Mouse (Mus musculus) olfactory bulb, adult 2 months (tissue): ENCODE data around the gene Vps26c. TPM values are rescaled to one million over a fixed set of nuclear protein-coding genes. Genes with fewer than 3 reads are reported as not detected.
"Not testable (repeated sequence)": the region's sequence is repeated elsewhere in the genome, so short reads cannot be mapped to it uniquely, and the experiment has no call there.

ENCODE experiments used
- H3K27ac ChIP-seq: fragments of 200-500 bp; 2 replicates; pipeline ENCODE4 v1.5.1; 2012; ENCODE audit warnings: low read depth, low read length; ENCODE audit not compliant: insufficient read depth
- H3K4me1 ChIP-seq: fragments of 200-500 bp; 2 replicates; pipeline ENCODE4 v1.6.1; 2012; ENCODE audit warnings: low read length; ENCODE audit not compliant: control insufficient read depth, insufficient read depth
- H3K4me3 ChIP-seq: fragments of 200-500 bp; 2 replicates; pipeline ENCODE4 v1.5.1; 2012; ENCODE audit warnings: mild to moderate bottlenecking, low read depth, low read length, moderate library complexity; ENCODE audit not compliant: insufficient read depth
- CTCF ChIP-seq: fragments of 200-500 bp; IDR thresholded peaks from 2 replicates; pipeline ENCODE4 v1.5.1; 2012; ENCODE audit warnings: low read depth, mild to moderate bottlenecking, low read length, moderate library complexity; ENCODE audit not compliant: insufficient read depth
- POLR2A ChIP-seq: fragments of 200-500 bp; IDR thresholded peaks from 2 replicates; pipeline ENCODE4 v1.6.1; 2012; ENCODE audit warnings: mild to moderate bottlenecking, low read depth, low read length, moderate library complexity; ENCODE audit not compliant: insufficient read depth
- WGBS: fragments of 180-500 bp; shearing (Covaris S2); methylation state at CpG from one replicate; pipeline ENCODE4 v1.1.7; 2018; 5-methylcytosine and 5-hydroxymethylcytosine counted together
- polyA plus RNA-seq: library from polyadenylated mRNA; stranded (reverse); fragments of >200 nt; gene quantifications from 2 replicates; pipeline ENCODE4 v1.2.4, GENCODE M21; 2012; ENCODE audit warnings: low replicate concordance; ENCODE audit not compliant: missing spikeins, insufficient read depth, insufficient read length

The Vps26c gene
- polyA plus RNA-seq, 1 experiment, result not detected

DNA sequence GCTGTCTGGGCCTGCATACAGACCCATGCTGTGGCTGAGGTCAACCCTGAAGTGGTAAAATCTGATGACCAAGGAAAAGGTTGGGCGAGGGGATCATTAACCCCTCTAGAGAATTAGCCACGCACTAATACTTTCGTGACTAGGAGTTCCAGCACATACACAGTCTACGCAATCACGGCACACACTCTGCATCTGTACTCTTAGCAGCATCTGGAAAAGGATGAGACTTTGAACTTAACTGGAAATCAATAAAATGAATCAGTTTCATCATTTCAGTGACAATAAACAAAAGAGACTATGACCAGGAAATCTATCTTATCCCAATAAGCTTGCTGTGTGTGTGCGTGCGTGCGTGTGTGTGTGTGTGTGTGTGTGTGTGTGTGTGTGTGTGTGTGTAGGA, 17.9 kb downstream of the Vps26c start:
- Histone ChIP-seq H3K27ac (no peak overlapping the region), H3K4me3 (no peak overlapping the region), H3K4me1 (no peaks in the 10 kb centered on the region)
- TF ChIP-seq POLR2A, result no peak
- TF ChIP-seq CTCF, result no peak
- 96% methylated on average over 8 of the region's 8 CpGs for WGBS

DNA sequence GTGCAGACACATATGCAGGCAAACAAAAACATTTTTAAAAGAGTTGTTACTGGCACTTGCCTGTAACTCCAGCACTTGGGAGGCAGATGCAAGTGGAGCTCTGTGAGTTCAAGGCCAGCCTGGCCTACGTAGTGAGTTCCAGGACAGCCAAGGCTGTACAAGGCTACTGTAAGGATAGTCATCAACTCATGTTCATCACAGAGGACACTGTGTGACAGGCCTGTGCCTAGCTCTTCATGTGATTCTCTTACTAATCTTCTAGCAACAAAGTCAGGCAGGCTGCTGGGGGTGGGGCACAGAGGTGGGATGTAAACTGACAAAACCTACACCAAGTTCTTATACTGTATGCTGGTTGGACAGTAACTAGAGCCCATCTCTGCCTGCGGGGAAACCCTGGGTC, 19.6 kb downstream of the Vps26c start:
- Histone ChIP-seq H3K4me3 (no peak overlapping the region), H3K27ac (no peak overlapping the region), H3K4me1 (no peaks in the 10 kb centered on the region)
- TF ChIP-seq CTCF (no peak), POLR2A (no peak)
- WGBS, result 99% methylated on average over 2 of the region's 2 CpGs

DNA sequence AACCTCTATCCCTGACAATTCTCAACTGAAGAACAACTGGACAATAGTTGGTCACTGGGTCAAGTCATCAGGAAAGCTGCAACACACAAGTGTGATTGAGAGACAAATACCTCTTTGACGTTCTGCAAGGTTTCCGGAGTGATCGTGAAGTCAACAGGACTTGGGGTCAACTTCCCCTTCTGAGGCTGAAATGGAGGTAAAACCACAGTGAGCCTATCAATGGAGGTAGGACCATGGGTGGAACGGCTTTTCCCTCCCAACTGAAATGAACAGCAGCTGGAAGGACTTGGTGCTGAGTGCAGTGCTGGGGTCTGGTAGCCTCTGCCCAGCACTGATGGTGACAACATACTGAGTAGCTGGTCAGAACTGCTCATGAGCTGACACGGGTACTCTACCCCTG, 22.4 kb downstream of the Vps26c start:
- WGBS, result 91% methylated on average over 5 of the region's 5 CpGs
- Histone ChIP-seq H3K4me1 (no peaks in the 10 kb centered on the region), H3K27ac (no peak overlapping the region), H3K4me3 (no peak overlapping the region)
- TF ChIP-seq CTCF, result no peak
- TF ChIP-seq POLR2A, result no peak

DNA sequence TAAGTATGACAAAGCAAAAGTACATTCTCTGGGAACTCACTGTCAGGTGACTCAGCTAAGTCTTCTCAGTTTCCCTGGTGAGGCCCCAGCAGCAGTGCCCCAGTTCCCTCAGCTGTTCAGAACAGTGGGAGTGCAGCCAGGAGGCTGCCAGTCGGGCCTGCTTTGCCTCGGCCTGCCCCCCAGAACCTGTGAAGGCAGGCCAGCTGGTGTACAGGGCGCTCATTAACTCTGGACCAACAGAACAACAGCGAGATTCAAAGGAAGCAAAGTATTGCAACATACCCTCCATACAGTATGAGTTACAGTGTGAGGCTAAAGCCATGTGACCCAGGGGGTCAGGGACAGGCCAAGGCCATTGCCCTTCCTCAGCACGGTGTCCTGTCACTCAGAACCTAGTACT, 28.7 kb downstream of the Vps26c start:
- peak overlapping the region; percentile 5; the same call in 1 of the 2 replicates for H3K27ac ChIP-seq
- H3K4me3 ChIP-seq, result no peak overlapping the region
- peaks cover 8% of the 10 kb centered on the region for H3K4me1 ChIP-seq
- TF ChIP-seq CTCF, result no peak
- TF ChIP-seq POLR2A, result no peak
- WGBS, result 15% methylated on average over 5 of the region's 5 CpGs

DNA sequence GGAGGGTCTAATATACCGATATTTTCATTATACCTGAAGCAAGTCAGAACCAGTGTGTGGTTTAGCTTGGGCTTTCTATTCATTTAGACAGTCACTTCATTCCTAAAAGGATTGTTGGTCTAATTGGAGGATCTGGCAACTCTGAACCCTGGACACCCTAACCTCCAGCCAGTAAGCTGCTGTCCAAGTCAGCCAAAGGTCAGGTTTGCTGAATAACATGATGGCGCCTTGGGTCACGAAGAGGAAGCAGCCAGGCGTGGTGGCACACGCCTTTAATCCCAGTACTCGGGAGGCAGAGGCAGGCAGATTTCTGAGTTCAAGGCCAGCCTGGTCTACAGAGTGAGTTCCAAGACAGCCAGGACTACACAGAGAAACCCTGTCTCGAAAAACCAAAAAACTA, 29.5 kb downstream of the Vps26c start:
- H3K27ac ChIP-seq, result peak overlapping the region; percentile 15; the same call in 1 of the 2 replicates
- not testable (repeated sequence) for H3K4me1 ChIP-seq, H3K4me3 ChIP-seq
- WGBS, result 91% methylated on average over 7 of the region's 7 CpGs

GRCm38 (mm10) chr16:94489326-94489725, 37.3 kb downstream of the Vps26c start:
- H3K4me1 ChIP-seq, result peaks cover 4% of the 10 kb centered on the region
- no peak for TF ChIP-seq CTCF
- TF ChIP-seq POLR2A, result no peak
- 56% methylated on average over 5 of the region's 5 CpGs for WGBS

DNA sequence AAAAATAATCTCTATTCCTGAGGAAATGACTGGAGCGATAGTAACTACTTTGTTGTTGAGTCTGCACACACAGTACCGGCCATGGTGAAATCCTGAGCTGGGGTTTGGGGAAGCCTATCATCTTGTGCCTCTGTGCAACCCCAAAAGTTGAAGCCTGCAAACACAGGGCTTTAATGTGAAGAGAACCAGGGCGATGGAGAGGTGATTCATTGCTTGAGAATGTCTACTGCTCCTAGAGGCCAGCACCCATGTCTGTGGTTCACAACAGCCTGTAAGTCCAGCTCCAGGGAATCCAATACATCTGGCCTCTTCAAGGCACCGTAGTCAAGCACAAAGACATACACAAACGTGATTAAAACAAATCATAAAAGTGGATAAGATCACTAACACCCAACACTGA, 39.3 kb downstream of the Vps26c start:
- TF ChIP-seq CTCF, result no peak
- no peak for TF ChIP-seq POLR2A
- H3K4me3 ChIP-seq, result no peak overlapping the region
- 87% methylated on average over 5 of the region's 5 CpGs for WGBS
- H3K4me1 ChIP-seq, result peaks cover 4% of the 10 kb centered on the region
- H3K27ac ChIP-seq, result no peak overlapping the region

More at GRCm38 (mm10) chr16:94489326-94489725, 37.3 kb downstream of the Vps26c start:
- Histone ChIP-seq H3K27ac (no peak overlapping the region), H3K4me3 (no peak overlapping the region)

DNA sequence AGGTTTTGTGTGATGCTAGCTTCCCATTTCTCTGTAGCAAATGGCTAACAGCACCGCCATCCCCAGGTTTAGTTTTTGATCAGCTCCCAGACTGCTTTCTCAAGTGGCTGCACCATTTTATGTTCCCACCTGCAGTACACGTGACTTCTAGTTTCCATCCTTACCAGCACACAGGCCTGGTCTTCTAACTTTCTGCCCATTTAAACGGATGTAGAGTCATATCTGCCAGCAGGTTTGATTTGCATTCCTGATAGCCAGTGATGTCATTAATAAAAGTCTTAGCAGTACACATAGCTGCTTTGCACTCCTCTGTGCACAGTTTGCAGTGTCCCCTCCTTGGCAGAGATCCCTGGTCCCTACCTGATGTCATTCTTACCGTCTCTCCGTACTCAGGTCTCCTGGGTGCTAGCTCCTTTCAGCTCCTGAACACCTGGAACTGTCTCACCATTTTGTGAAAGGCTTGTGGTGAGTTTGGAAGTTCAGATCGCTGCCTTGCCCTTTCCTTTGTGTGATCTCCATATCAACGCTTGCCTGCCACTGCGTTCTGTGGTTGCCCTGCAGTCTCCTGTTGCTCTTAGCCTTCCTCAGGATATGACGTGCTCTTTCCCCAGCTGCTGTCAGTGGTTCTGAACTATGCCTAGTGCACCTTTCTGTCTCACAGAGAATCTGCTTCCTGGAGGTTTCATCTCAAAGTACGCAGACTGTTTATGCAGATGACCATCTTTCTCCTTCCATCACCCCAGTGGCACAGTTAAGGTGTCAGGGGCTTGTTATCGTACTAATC, 41.7 kb downstream of the Vps26c start:
- no peak overlapping the region for H3K4me3 ChIP-seq
- TF ChIP-seq CTCF, result no peak
- TF ChIP-seq POLR2A, result no peak

DNA sequence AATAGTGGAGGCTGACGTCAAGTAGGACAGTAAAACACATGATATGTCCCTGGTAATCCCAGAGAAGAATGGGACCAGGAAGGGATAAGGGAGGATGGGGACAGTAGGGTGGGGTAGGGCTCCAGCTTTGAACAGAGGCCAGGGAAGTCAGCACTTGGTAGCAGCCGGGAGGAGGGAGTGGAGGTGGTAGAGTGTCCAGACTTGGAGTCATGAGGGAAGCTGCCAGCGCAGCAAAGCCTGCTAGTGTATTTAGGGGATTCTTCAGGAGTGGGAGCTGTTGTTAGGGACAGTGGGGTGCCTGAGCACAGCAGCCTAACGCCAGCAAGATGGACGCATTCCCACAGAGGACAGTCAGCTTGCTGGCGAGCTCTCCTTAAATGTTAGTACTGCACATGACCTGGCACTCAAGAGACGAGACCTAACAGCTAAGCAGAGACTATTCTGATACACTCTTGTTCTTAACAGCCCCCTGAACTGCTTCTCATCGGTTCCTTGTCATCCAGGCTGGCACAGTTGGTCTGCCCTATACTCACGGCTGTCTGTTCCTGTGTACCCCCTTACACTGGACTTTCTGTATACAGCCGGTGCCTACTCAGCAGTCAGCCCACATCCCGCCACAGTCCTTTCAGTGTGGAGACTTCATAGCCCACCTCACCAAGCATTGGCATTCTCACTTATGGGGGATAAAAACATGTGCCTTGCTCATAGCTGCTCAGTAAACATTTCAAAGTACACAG, 53.4 kb downstream of the Vps26c start:
- no peak for TF ChIP-seq POLR2A
- no peak for TF ChIP-seq CTCF
- 32% methylated on average over 11 of the region's 11 CpGs for WGBS
- Histone ChIP-seq H3K27ac (peak overlapping the region; percentile 63), H3K4me1 (peaks cover 18% of the 10 kb centered on the region), H3K4me3 (no peak overlapping the region)

More for the DNA sequence above, 41.7 kb downstream of the Vps26c start:
- Histone ChIP-seq H3K4me1 (peaks cover 4% of the 10 kb centered on the region), H3K27ac (no peak overlapping the region)
- WGBS, result 87% methylated on average over 11 of the region's 11 CpGs
